Mouse (Mus musculus) cerebellum, postnatal 10 days (tissue): ENCODE measurements around the gene Spg21.
A peak's percentile ranks its signal among the peaks of the same experiment; 100 is the strongest.

Experiments used
- DNase-seq, 2 experiments: peaks; one replicate each; pipeline ENCODE4 v3.0.0; 2021; ENCODE audit warnings: mixed read lengths in 2 of 2

The Spg21 gene

GRCm38 (mm10) chr9:65480071-65480470 is 19.3 kb downstream of the Spg21 start:
- DNase-seq = no peak

GRCm38 (mm10) chr9:65491476-65491875 is 30.7 kb downstream of the Spg21 start:
- no peak for DNase-seq

GRCm38 (mm10) chr9:65492351-65492750 is 31.6 kb downstream of the Spg21 start:
- DNase-seq = no peak

GRCm38 (mm10) chr9:65492851-65493250 is 32.1 kb downstream of the Spg21 start:
- DNase-seq = no peak

GRCm38 (mm10) chr9:65502146-65502545 is 41.4 kb downstream of the Spg21 start:
- DNase-seq = peak; percentile 72 to 77

GRCm38 (mm10) chr9:65502721-65503505 is 42.2 kb downstream of the Spg21 start:
- no peak for DNase-seq

GRCm38 (mm10) chr9:65508449-65508848 is 47.7 kb downstream of the Spg21 start:
- peak in 1 of 2 experiments; percentile 33 for DNase-seq

- no peak for DNase-seq
These were observed 51.8 kb downstream of the Spg21 start for GRCm38 (mm10) chr9:65512520-65512919.

- DNase-seq = peak in 1 of 2 experiments; percentile 74
These were observed 53.7 kb downstream of the Spg21 start for GRCm38 (mm10) chr9:65514431-65514830.

GRCm38 (mm10) chr9:65514851-65515261 is 54.1 kb downstream of the Spg21 start:
- DNase-seq = peak; percentile 77 to 90

- peak; percentile 83 to 84 for DNase-seq
These were observed 59.2 kb downstream of the Spg21 start, which contains the start of gene Ankdd1a for GRCm38 (mm10) chr9:65519807-65520504. Gene Ankdd1a (minus strand): TSS chr9:65520193.

GRCm38 (mm10) chr9:65520505-65520876 is 59.7 kb downstream of the Spg21 start:
- peak in 1 of 2 experiments; percentile 66 for DNase-seq

- peak; percentile 89 to 90 for DNase-seq
These were observed 63.0 kb downstream of the Spg21 start for GRCm38 (mm10) chr9:65523611-65524364.

- DNase-seq = no peak
These were observed 64.9 kb downstream of the Spg21 start for GRCm38 (mm10) chr9:65525445-65526195.

GRCm38 (mm10) chr9:65528417-65529038 is 67.8 kb downstream of the Spg21 start:
- DNase-seq = no peak

GRCm38 (mm10) chr9:65529659-65530058 is 68.9 kb downstream of the Spg21 start:
- DNase-seq = no peak

GRCm38 (mm10) chr9:65531283-65531682 is 70.5 kb downstream of the Spg21 start:
- DNase-seq = no peak

- DNase-seq = no peak
These were observed 72.2 kb downstream of the Spg21 start for GRCm38 (mm10) chr9:65532986-65533385.

GRCm38 (mm10) chr9:65534111-65534510 is 73.4 kb downstream of the Spg21 start:
- DNase-seq = no peak

GRCm38 (mm10) chr9:65535191-65535722 is 74.5 kb downstream of the Spg21 start:
- no peak for DNase-seq

- no peak for DNase-seq
These were observed 75.2 kb downstream of the Spg21 start for GRCm38 (mm10) chr9:65535789-65536469.
